ENCODE assay signal across 9 mouse cellular contexts in genomic region chr2:26446671-26447070, GRCm38 (mm10). TPM values are rescaled to one million over a fixed set of nuclear protein-coding genes. Genes with fewer than 3 reads are reported as not detected.
DNase-seq lines count a peak whose midpoint lies in the region; ATAC-seq and TF ChIP-seq lines count a peak whose summit lies in the region.
"Had no signal": no experiment of that assay in that cellular context is flagged by ENCODE, and none has a peak within 500 bp of the region (broad histone marks: within the 10 kb centered on the region; RNA-seq: fewer than 3 reads in every experiment).

No protein-coding gene starts in this region.

- no peak for TF ChIP-seq CTCF in liver, embryonic 14.5 days (IDR thresholded peaks at IDR 0.05; ENCODE audit: low read depth)

- no peaks in the 10 kb centered on the region for H3K27me3 ChIP-seq in forebrain, embryonic 13.5 days
- H3K27me3 ChIP-seq in liver, embryonic 14.5 days (ENCODE audit: control insufficient read depth, insufficient read depth, low read length) = no peaks in the 10 kb centered on the region

- peaks cover 51% of the 10 kb centered on the region for H3K4me1 ChIP-seq in forebrain, embryonic 13.5 days
- H3K4me1 ChIP-seq in liver, embryonic 14.5 days (replicated peaks; ENCODE audit: control insufficient read depth in 2 of 2, insufficient read depth in 2 of 2, low read length in 1 of 2) = peaks cover 15 to 16% of the 10 kb centered on the region in 2 experiments

- no peak for TF ChIP-seq EP300 in liver, embryonic 14.5 days (IDR thresholded peaks at IDR 0.05; ENCODE audit: low read depth)

- H3K9ac ChIP-seq in forebrain, embryonic 13.5 days = peak overlapping the region; percentile 71
- peak overlapping the region; percentile 59 for H3K9ac ChIP-seq in liver, embryonic 14.5 days (replicated peaks)

- peaks cover 2% of the 10 kb centered on the region for H3K36me3 ChIP-seq in forebrain, embryonic 13.5 days (ENCODE audit: poor library complexity, severe bottlenecking)
- no peaks in the 10 kb centered on the region; the same call in 1 of the 2 replicates for H3K36me3 ChIP-seq in liver, embryonic 14.5 days (replicated peaks; ENCODE audit: control insufficient read depth, insufficient read depth, low read depth)

- H3K4me3 ChIP-seq in forebrain, embryonic 13.5 days = peak overlapping the region; percentile 89
- peak overlapping the region; percentile 35 to 96 for H3K4me3 ChIP-seq in liver, embryonic 14.5 days (ENCODE audit: insufficient read depth in 1 of 2, low read depth in 2 of 2, low read length in 2 of 2)

- no peak for ATAC-seq in forebrain, embryonic 13.5 days
- ATAC-seq in liver, embryonic 14.5 days (ENCODE audit: insufficient read depth) = no peak

- no peaks in the 10 kb centered on the region for H3K9me3 ChIP-seq in forebrain, embryonic 13.5 days (replicated peaks)
- H3K9me3 ChIP-seq in liver, embryonic 14.5 days (ENCODE audit: control insufficient read depth, low read length) = no peaks in the 10 kb centered on the region

- WGBS in forebrain, embryonic 13.5 days = 77% methylated on average over 4 of the region's 4 CpGs
- WGBS in liver, embryonic 14.5 days (ENCODE audit: insufficient replicate concordance) = 61% methylated on average over 4 of the region's 4 CpGs

- peak overlapping the region; percentile 81; the same call in 1 of the 2 replicates for H3K27ac ChIP-seq in forebrain, embryonic 13.5 days
- H3K27ac ChIP-seq in liver, embryonic 14.5 days = no peak overlapping the region; the same call in 1 of the 2 replicates

- peak; percentile 96 for DNase-seq in heart, adult 11 months
- no peak for DNase-seq in heart, adult 8-10 months (ENCODE audit: low spot score)
- DNase-seq in A20 (ENCODE audit: low read depth, low spot score) = peak; percentile 4
- no peak for DNase-seq in liver, embryonic 14.5 days (ENCODE audit: low read depth in 3 of 3, low spot score in 3 of 3)
- DNase-seq in right cerebral cortex, postnatal 36 days (ENCODE audit: low spot score in 2 of 2) = no peak
- no peak for DNase-seq in adrenal gland, adult 18-20 months (ENCODE audit: low spot score in 2 of 2)
- no peak for DNase-seq in c-Kit-positive CD71-positive TER-119-positive erythroid progenitor cells, embryonic 14.5 days (ENCODE audit: low spot score)
- DNase-seq: thymus, postnatal 36 days had no signal

- peak overlapping the region; percentile 97 for H3K4me2 ChIP-seq in forebrain, embryonic 13.5 days
- peak overlapping the region; percentile 85 for H3K4me2 ChIP-seq in liver, embryonic 14.5 days (ENCODE audit: low read depth)

RNA-seq across cellular contexts. Expression of gene Sec16a, which starts 1.7 kb away (rescaled TPM):
- 10 to 100 TPM; 40.7 to 45.7 (median 41.7) TPM for total RNA-seq in heart, adult 8-10 months (2022)
- 16.9 and 22.5 TPM in 2 replicates for polyA plus RNA-seq in forebrain, embryonic 13.5 days (2015; fragmentation: Nextera tagmentation; extraction: Ambion mirVana)
- polyA plus RNA-seq in liver, embryonic 14.5 days (2012; rRNA removed) = 9.4 and 10.5 TPM in 2 replicates
- polyA plus RNA-seq in liver, embryonic 14.5 days (2014; fragmentation: Nextera tagmentation; extraction: Ambion mirVana) = 9.3 and 10.7 TPM in 2 replicates
- total RNA-seq in adrenal gland, adult 18-20 months (2021) = 10 to 100 TPM; 52.2 to 69.1 TPM

RNA-seq across cellular contexts. Expression of gene Inpp5e, which starts 37.7 kb away (rescaled TPM):
- 10 to 100 TPM; 14.9 to 19.2 (median 15.8) TPM for total RNA-seq in heart, adult 8-10 months (2022)
- 18.9 and 19.8 TPM in 2 replicates for polyA plus RNA-seq in forebrain, embryonic 13.5 days (2015; fragmentation: Nextera tagmentation; extraction: Ambion mirVana)
- 6.9 and 9.1 TPM in 2 replicates for polyA plus RNA-seq in liver, embryonic 14.5 days (2012; rRNA removed)
- 4.1 and 5.4 TPM in 2 replicates for polyA plus RNA-seq in liver, embryonic 14.5 days (2014; fragmentation: Nextera tagmentation; extraction: Ambion mirVana)
- 10 to 100 TPM; 13.9 to 16.1 TPM for total RNA-seq in adrenal gland, adult 18-20 months (2021)

RNA-seq across cellular contexts. Expression of gene Pmpca, which starts 57.5 kb away (rescaled TPM):
- 100 to 1,000 TPM; 137 to 173 (median 153) TPM for total RNA-seq in heart, adult 8-10 months (2022)
- 103 and 111 TPM in 2 replicates for polyA plus RNA-seq in forebrain, embryonic 13.5 days (2015; fragmentation: Nextera tagmentation; extraction: Ambion mirVana)
- polyA plus RNA-seq in liver, embryonic 14.5 days (2012; rRNA removed) = 32.5 and 41.8 TPM in 2 replicates
- polyA plus RNA-seq in liver, embryonic 14.5 days (2014; fragmentation: Nextera tagmentation; extraction: Ambion mirVana) = 45.5 and 50.1 TPM in 2 replicates
- total RNA-seq in adrenal gland, adult 18-20 months (2021) = 100 to 1,000 TPM; 139 to 150 TPM

RNA-seq across cellular contexts. Expression of gene Entr1, which starts 57.6 kb away (rescaled TPM):
- 10 to 100 TPM; 38.1 to 49.7 (median 44.6) TPM for total RNA-seq in heart, adult 8-10 months (2022)
- 156 and 164 TPM in 2 replicates for polyA plus RNA-seq in forebrain, embryonic 13.5 days (2015; fragmentation: Nextera tagmentation; extraction: Ambion mirVana)
- polyA plus RNA-seq in liver, embryonic 14.5 days (2012; rRNA removed) = 26.3 and 35.3 TPM in 2 replicates
- polyA plus RNA-seq in liver, embryonic 14.5 days (2014; fragmentation: Nextera tagmentation; extraction: Ambion mirVana) = 36.0 and 41.6 TPM in 2 replicates
- 100 to 1,000 TPM; 114 to 119 TPM for total RNA-seq in adrenal gland, adult 18-20 months (2021)

Comparison
In these comparisons a context has a peak if more than half of its experiments do, and no peak if none do; other contexts are left out.
1. DNase-seq: peak in heart, adult 11 months (single experiment) and A20 (single experiment); none in heart, adult 8-10 months (single experiment), liver, embryonic 14.5 days (0 of 3), right cerebral cortex, postnatal 36 days (0 of 2), adrenal gland, adult 18-20 months (0 of 2) and c-Kit-positive CD71-positive TER-119-positive erythroid progenitor cells, embryonic 14.5 days (single experiment).